Mouse (Mus musculus) liver, embryonic 11.5 days (tissue): ENCODE results near the gene Sh3bp5l. TPM values are rescaled to one million over a fixed set of nuclear protein-coding genes. Genes with fewer than 3 reads are reported as not detected.
A peak's percentile ranks its signal among the peaks of the same experiment; 100 is the strongest.

ENCODE experiments used
- ATAC-seq: fragments of 200-750 bp; cut with Nextera tagmentation; replicated peaks from 2 replicates; pipeline ENCODE4 v1.8.0; 2017; ENCODE audit warnings: moderate number of reproducible peaks, mild to moderate bottlenecking, moderate TSS enrichment, moderate library complexity; ENCODE audit not compliant: low FRiP score
- DNase-seq: peaks from one replicate; pipeline ENCODE4 v3.0.0-alpha.2; 2017; ENCODE audit warnings: low spot score
- H3K27ac ChIP-seq: fragments of 300-500 bp; sonication (generic); 2 replicates; pipeline ENCODE4 v1.5.1; 2014; ENCODE audit warnings: mild to moderate bottlenecking, low read depth, low read length, control low read depth
- H3K27me3 ChIP-seq: fragments of 300-500 bp; sonication (generic); replicated peaks from 2 replicates; pipeline ENCODE4 v1.6.1; 2014; ENCODE audit warnings: low read length, mixed read lengths; ENCODE audit not compliant: control insufficient read depth, insufficient read depth
- H3K36me3 ChIP-seq: fragments of 300-500 bp; sonication (generic); 2 replicates; pipeline ENCODE4 v1.6.1; 2014; ENCODE audit warnings: mild to moderate bottlenecking, low read length, moderate library complexity, mixed read lengths; ENCODE audit not compliant: control insufficient read depth, insufficient read depth
- H3K4me1 ChIP-seq: fragments of 300-500 bp; sonication (generic); replicated peaks from 2 replicates; pipeline ENCODE4 v1.6.1; 2014; ENCODE audit warnings: low read length, mixed read lengths; ENCODE audit not compliant: control insufficient read depth, insufficient read depth
- H3K4me2 ChIP-seq: fragments of 300-500 bp; sonication (generic); 2 replicates; pipeline ENCODE4 v1.6.1; 2014; ENCODE audit warnings: mild to moderate bottlenecking, control low read depth, moderate library complexity
- H3K4me3 ChIP-seq: fragments of 300-500 bp; sonication (generic); 2 replicates; pipeline ENCODE4 v1.5.1; 2014; ENCODE audit warnings: low read depth, low read length, control low read depth
- H3K9ac ChIP-seq: fragments of 300-500 bp; sonication (generic); 2 replicates; pipeline ENCODE4 v1.6.1; 2014; ENCODE audit warnings: low read depth, low read length, control low read depth
- H3K9me3 ChIP-seq: fragments of 300-500 bp; sonication (generic); 2 replicates; pipeline ENCODE4 v1.6.1; 2016; ENCODE audit warnings: low read length, inconsistent platforms, mixed read lengths; ENCODE audit not compliant: control insufficient read depth
- WGBS: fragments of 180-500 bp; shearing (Covaris S2); extraction: QIAGEN DNeasy Blood & Tissue Kit; methylation state at CpG from one replicate; pipeline ENCODE4 v1.1.7; 2014; 5-methylcytosine and 5-hydroxymethylcytosine counted together
- polyA plus RNA-seq: library from polyadenylated mRNA; unstranded; fragments of >200 nt; fragmentation: Nextera tagmentation; extraction: Ambion mirVana; gene quantifications from 2 replicates; pipeline ENCODE4 v1.2.1, GENCODE M21; 2014

Gene Sh3bp5l
- polyA plus RNA-seq, 1 experiment from 2014 or later = 20.5 TPM

- 9% methylated on average over 10 of the region's 10 CpGs for WGBS
- H3K27me3 ChIP-seq = no peaks in the 10 kb centered on the region
- peaks cover 20% of the 10 kb centered on the region for H3K4me1 ChIP-seq
- H3K4me2 ChIP-seq = peak overlapping the region; percentile 93
- peak; percentile 11; the same call in 1 of the 2 replicates for ATAC-seq
- peaks cover 14% of the 10 kb centered on the region for H3K36me3 ChIP-seq
- H3K27ac ChIP-seq = peak overlapping the region; percentile 64
- DNase-seq = no peak
- no peaks in the 10 kb centered on the region for H3K9me3 ChIP-seq
- peak overlapping the region; percentile 81 for H3K9ac ChIP-seq
- peak overlapping the region; percentile 76 for H3K4me3 ChIP-seq
Observed at GRCm38 (mm10) chr11:58331149-58331495, 598 bp downstream of the Sh3bp5l start.

- Histone ChIP-seq H3K9ac (peak overlapping the region; percentile 81), H3K4me3 (peak overlapping the region; percentile 76), H3K36me3 (peaks cover 13% of the 10 kb centered on the region), H3K4me2 (peak overlapping the region; percentile 93), H3K27ac (no peak overlapping the region), H3K27me3 (no peaks in the 10 kb centered on the region), H3K4me1 (peaks cover 20% of the 10 kb centered on the region), H3K9me3 (no peaks in the 10 kb centered on the region)
- WGBS = 80% methylated on average over 6 of the region's 6 CpGs
- ATAC-seq (no peak), DNase-seq (no peak)
Observed at GRCm38 (mm10) chr11:58331546-58331945, 1.0 kb downstream of the Sh3bp5l start.

DNA sequence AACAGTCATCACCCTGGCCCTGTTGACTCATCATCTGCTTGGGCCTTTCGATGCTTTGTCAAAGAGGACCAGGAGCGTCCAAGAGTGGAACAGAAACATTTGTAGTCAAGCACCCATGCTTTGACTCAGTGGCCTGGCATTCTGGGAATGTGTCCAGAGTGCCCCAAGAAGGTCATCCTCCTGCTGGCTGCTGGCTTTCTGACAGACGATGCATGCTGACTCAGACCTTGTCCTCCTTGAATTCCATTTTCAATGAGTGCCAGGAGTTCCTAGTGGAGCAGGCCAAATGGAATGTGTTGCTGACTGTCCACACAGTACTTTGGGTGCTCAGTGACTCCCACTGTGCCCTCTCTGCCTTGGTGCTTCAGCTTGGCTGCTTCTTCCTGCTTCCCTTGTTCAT, 4.2 kb downstream of the Sh3bp5l start:
- Histone ChIP-seq H3K36me3 (peaks cover 11% of the 10 kb centered on the region), H3K4me3 (no peak overlapping the region), H3K9ac (no peak overlapping the region), H3K4me1 (peaks cover 11% of the 10 kb centered on the region), H3K27me3 (no peaks in the 10 kb centered on the region), H3K4me2 (no peak overlapping the region), H3K9me3 (no peaks in the 10 kb centered on the region), H3K27ac (no peak overlapping the region)
- DNase-seq = no peak
- ATAC-seq = no peak
- 86% methylated on average over 3 of the region's 3 CpGs for WGBS

GRCm38 (mm10) chr11:58346745-58347144, 16.2 kb downstream of the Sh3bp5l start:
- 82% methylated on average over 4 of the region's 4 CpGs for WGBS
- H3K27ac ChIP-seq = no peak overlapping the region
- H3K9me3 ChIP-seq = no peaks in the 10 kb centered on the region
- peaks cover 25% of the 10 kb centered on the region for H3K36me3 ChIP-seq
- no peak overlapping the region for H3K9ac ChIP-seq
- H3K4me1 ChIP-seq = peaks cover 8% of the 10 kb centered on the region
- DNase-seq = no peak
- no peak for ATAC-seq
- no peak overlapping the region for H3K4me2 ChIP-seq
- H3K27me3 ChIP-seq = no peaks in the 10 kb centered on the region
- no peak overlapping the region for H3K4me3 ChIP-seq

DNA sequence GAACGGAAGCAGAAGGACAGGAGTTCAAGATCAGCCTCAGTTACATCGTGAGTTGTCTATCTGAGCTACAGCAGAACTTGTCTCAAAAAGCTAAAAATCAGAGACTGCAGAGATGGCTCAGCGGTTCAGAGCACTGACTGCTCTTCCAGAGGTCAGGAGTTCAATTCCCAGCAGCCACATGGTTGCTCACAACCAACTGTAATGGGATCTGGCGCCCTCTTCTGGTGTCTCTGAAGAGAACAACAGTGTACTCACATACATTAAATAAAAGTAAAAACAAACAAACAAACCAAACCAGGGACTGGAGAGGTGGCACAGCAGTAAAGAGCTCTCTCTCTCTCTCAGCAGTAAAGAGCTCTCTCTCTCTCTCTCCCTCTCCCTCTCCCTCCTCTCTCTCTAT, 20.1 kb downstream of the Sh3bp5l start:
- H3K36me3 ChIP-seq = peaks cover 12% of the 10 kb centered on the region; the same call in 1 of the 2 replicates
- H3K27me3 ChIP-seq = no peaks in the 10 kb centered on the region
- DNase-seq (no peak), ATAC-seq (no peak)
- peak overlapping the region; percentile 62 for H3K27ac ChIP-seq
- H3K4me3 ChIP-seq = no peak overlapping the region
- H3K9ac ChIP-seq = no peak overlapping the region
- no peaks in the 10 kb centered on the region for H3K9me3 ChIP-seq
- H3K4me1 ChIP-seq = peaks cover 23% of the 10 kb centered on the region
- 70% methylated on average over 4 of the region's 4 CpGs for WGBS
- H3K4me2 ChIP-seq = 0 out of 2 replicates have a peak overlapping the region, but pooled peaks have one; percentile 18

GRCm38 (mm10) chr11:58351179-58351578, 20.7 kb downstream of the Sh3bp5l start:
- H3K36me3 ChIP-seq = peaks cover 10% of the 10 kb centered on the region; the same call in 1 of the 2 replicates
- H3K27ac ChIP-seq = peak overlapping the region; percentile 66
- no peak overlapping the region for H3K4me3 ChIP-seq
- H3K4me1 ChIP-seq = peaks cover 23% of the 10 kb centered on the region
- no peaks in the 10 kb centered on the region for H3K9me3 ChIP-seq
- DNase-seq (no peak), ATAC-seq (peak; percentile 61)
- H3K4me2 ChIP-seq = 0 out of 2 replicates have a peak overlapping the region, but pooled peaks have one; percentile 18
- 63% methylated on average over 5 of the region's 5 CpGs for WGBS
- H3K9ac ChIP-seq = no peak overlapping the region
- H3K27me3 ChIP-seq = no peaks in the 10 kb centered on the region

GRCm38 (mm10) chr11:58352681-58353548, 22.4 kb downstream of the Sh3bp5l start:
- H3K27ac ChIP-seq = peak overlapping the region; percentile 93
- DNase-seq = peak; percentile 47
- peak overlapping the region; percentile 54 for H3K4me2 ChIP-seq
- ATAC-seq = peak; percentile 95
- no peak overlapping the region for H3K4me3 ChIP-seq
- WGBS = 16% methylated on average over 7 of the region's 7 CpGs
- H3K36me3 ChIP-seq = peaks cover 2% of the 10 kb centered on the region; the same call in 1 of the 2 replicates
- H3K9ac ChIP-seq = peak overlapping the region; percentile 47
- H3K27me3 ChIP-seq = no peaks in the 10 kb centered on the region
- H3K9me3 ChIP-seq = no peaks in the 10 kb centered on the region
- peaks cover 23% of the 10 kb centered on the region for H3K4me1 ChIP-seq

DNA sequence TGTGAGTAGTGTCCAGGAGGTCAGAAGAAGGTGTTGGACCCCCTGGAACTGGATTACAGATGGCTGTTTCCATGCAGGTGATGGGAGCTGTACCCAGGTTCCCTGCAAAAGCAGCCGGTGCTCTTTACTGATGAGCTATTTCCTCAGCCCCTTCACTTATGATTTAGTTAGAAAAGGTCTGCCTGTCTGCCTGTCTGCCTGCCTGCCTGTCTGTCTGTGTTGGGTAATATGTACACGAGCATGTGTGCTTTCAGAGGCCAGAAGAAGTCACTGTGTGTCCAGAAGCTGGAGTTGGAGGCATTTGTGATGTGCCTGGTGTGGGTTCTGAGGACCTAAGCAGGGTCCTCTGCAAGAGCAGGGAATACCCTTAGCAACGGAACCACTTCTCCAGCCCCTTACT, 23.2 kb downstream of the Sh3bp5l start:
- ATAC-seq (no peak), DNase-seq (no peak)
- 63% methylated on average over 3 of the region's 3 CpGs for WGBS
- Histone ChIP-seq H3K9ac (peak overlapping the region; percentile 47), H3K36me3 (peaks cover 2% of the 10 kb centered on the region; the same call in 1 of the 2 replicates), H3K9me3 (no peaks in the 10 kb centered on the region), H3K4me1 (peaks cover 23% of the 10 kb centered on the region), H3K27ac (peak overlapping the region; percentile 93), H3K4me2 (peak overlapping the region; percentile 54), H3K4me3 (no peak overlapping the region), H3K27me3 (no peaks in the 10 kb centered on the region)
